Mouse (Mus musculus) retina, adult 2 months (tissue): ENCODE results near the gene Acoxl.

Source experiments
- DNase-seq: peaks from one replicate; pipeline ENCODE4 v3.0.0-alpha.2; 2012; ENCODE audit warnings: low read depth, low spot score

The Acoxl gene

GRCm38 (mm10) chr2:127838576-127838975, at the start of gene Acoxl:
Gene Acoxl (plus strand): TSS chr2:127838876.
- no peak for DNase-seq

- peak; percentile 16 for DNase-seq
Observed at GRCm38 (mm10) chr2:127789138-127789537, 49.5 kb upstream of the Acoxl start.

GRCm38 (mm10) chr2:127789651-127790270, 48.9 kb upstream of the Acoxl start:
- DNase-seq, result no peak

GRCm38 (mm10) chr2:127791919-127792603, 46.6 kb upstream of the Acoxl start, which contains the start of gene Mtln:
Gene Mtln (minus strand): TSS chr2:127792488.
- peak; percentile 80 for DNase-seq

- peak; percentile 71 for DNase-seq
Observed at GRCm38 (mm10) chr2:127831401-127832102, 7.1 kb upstream of the Acoxl start, which contains the start of gene Bub1. Gene Bub1 (minus strand): TSS chr2:127831865.

GRCm38 (mm10) chr2:127832103-127832832, 6.4 kb upstream of the Acoxl start:
- DNase-seq, result no peak

GRCm38 (mm10) chr2:127832833-127833190, 5.9 kb upstream of the Acoxl start:
- DNase-seq, result peak; percentile 9

- DNase-seq, result no peak
Observed at GRCm38 (mm10) chr2:127839425-127839824, 749 bp downstream of the Acoxl start.

GRCm38 (mm10) chr2:127841402-127841801, 2.7 kb downstream of the Acoxl start:
- DNase-seq, result no peak

- DNase-seq, result no peak
Observed at GRCm38 (mm10) chr2:127842421-127842820, 3.7 kb downstream of the Acoxl start.

- peak; percentile 6 for DNase-seq
Observed at GRCm38 (mm10) chr2:127845346-127845982, 6.8 kb downstream of the Acoxl start.

- no peak for DNase-seq
Observed at GRCm38 (mm10) chr2:127846008-127846407, 7.3 kb downstream of the Acoxl start.

GRCm38 (mm10) chr2:127846571-127846970, 7.9 kb downstream of the Acoxl start:
- DNase-seq, result no peak

GRCm38 (mm10) chr2:127850371-127850770, 11.7 kb downstream of the Acoxl start:
- DNase-seq, result no peak

- peak; percentile 8 for DNase-seq
Observed at GRCm38 (mm10) chr2:127854332-127854991, 15.8 kb downstream of the Acoxl start.

GRCm38 (mm10) chr2:127864381-127864780, 25.7 kb downstream of the Acoxl start:
- DNase-seq, result no peak

- DNase-seq, result no peak
Observed at GRCm38 (mm10) chr2:127881063-127881462, 42.4 kb downstream of the Acoxl start.

- peak; percentile 64 for DNase-seq
Observed at GRCm38 (mm10) chr2:127889432-127889831, 50.8 kb downstream of the Acoxl start.

- DNase-seq, result no peak
Observed at GRCm38 (mm10) chr2:127889979-127890378, 51.3 kb downstream of the Acoxl start.

- DNase-seq, result no peak
Observed at GRCm38 (mm10) chr2:127890526-127890925, 51.9 kb downstream of the Acoxl start.

- DNase-seq, result no peak
Observed at GRCm38 (mm10) chr2:127891056-127891455, 52.4 kb downstream of the Acoxl start.
